Mouse (Mus musculus) hindlimb bud, embryonic 11.5 days (tissue): ENCODE results near the gene Apba1.
A peak's percentile ranks its signal among the peaks of the same experiment; 100 is the strongest.

Experiments
- DNase-seq: peaks from one replicate; pipeline ENCODE4 v3.0.0-alpha.2; 2012; ENCODE audit warnings: low read depth, low spot score; ENCODE audit errors: extremely low spot score

Apba1 gene

DNA sequence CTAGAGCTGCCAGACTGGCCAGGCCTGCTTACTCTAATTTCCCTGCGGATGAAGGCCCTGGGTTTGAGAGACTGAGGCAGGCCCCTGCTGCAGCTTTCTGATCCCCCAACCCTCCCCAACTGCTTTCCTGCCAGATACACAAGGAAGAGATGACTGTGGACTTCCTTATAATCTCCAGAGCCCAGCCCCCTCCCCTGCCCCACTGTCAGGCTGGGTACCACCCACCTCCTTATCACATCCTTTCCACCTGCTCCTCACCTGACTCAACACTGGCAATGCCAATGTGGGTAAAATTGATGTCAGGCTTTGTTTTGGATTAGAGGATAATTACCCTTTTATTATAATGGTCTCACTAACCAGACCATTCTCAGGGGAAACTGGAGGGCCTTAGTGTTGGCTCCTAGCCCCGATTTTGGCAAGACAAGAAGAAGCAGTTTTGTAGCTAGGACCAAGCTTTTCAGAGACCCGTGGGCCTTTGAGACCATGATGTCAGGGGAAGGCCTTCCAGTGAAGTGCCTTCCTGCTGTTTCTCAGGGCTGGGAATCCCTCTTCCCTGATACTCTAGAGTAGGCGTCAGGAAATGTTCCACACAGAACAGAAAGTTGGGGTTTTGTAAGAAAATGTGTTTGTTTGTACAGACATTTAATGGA is 44.7 kb downstream of the Apba1 start:
- DNase-seq, result no peak

- DNase-seq, result no peak
These were observed 48.1 kb downstream of the Apba1 start for GRCm38 (mm10) chr19:23806796-23807195.

- no peak for DNase-seq
These were observed 48.7 kb downstream of the Apba1 start for GRCm38 (mm10) chr19:23807371-23807770.

DNA sequence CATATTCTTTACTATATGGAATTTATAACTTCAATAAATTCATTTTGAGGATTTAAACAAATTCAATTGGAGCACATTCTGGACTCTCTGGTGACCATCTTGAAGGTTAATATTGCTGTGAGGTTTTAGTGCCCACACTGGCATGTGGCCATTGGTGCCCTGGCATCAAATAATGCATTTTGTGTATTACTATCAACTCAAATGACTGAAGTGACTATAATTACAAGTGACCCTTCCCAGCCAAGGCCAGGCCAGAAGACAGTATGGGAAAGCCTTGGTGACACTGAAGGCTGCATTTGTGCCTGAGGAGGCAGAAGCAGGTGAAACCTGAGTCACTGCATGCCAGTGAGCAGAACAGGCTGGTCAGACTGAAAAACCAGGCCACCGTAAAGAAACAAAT is 50.5 kb downstream of the Apba1 start:
- no peak for DNase-seq

DNA sequence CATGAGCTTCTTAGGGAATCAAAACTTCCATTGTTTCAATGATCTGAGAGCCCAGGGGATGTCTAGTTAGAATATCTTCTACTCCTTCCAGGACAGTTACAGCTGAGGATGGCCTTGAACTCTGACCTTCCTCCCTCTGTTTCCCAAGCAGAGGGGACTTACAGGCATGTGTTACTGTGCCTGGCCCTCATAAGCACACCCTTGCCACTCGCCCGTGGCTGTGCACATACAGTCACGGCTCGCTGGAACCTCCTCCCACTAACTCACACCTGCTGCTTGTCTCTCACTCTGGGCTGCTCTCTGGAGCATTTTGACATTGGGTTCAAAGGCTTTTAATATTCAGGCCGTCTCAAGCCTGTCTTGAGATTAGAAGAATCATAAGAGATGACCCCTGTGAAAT is 51.8 kb downstream of the Apba1 start:
- DNase-seq, result no peak

DNA sequence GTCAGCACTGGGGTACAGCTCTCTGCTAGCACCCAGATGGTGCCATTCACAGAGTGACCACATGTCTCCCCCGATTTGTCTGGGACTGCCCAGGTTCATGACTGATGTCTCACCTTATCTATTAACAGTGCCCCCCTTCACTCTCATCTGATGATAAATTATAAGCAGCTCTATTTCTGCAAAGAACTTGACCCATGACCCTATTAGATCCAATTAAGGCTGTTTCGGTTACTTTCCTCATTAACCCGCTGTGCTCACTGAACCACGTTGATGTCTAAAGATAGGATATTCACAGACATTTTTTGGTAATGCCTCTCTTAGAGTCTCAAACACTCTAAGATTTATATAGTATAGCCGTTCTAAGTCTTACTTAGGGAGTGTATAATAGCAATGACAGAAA is 52.3 kb downstream of the Apba1 start:
- no peak for DNase-seq

DNA sequence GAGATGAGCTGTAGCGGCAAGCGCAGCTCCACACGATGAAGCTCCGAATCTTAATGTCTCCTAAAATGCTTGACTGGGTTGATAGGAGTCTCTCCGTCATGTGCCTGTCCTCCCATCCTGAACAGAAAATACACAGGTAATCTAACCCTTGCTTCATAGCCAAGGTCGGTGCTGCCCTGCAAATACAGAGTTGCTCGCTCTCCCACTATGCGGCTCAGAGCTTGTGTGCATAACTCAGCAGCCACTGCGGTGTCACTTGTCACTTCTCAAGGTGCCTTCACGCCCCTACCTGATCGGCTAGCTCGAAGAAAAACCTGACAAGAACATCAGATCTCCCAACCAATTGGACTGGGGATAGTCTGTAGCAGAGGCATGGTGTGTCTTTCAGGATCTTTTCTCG is 58.1 kb downstream of the Apba1 start:
- no peak for DNase-seq

DNA sequence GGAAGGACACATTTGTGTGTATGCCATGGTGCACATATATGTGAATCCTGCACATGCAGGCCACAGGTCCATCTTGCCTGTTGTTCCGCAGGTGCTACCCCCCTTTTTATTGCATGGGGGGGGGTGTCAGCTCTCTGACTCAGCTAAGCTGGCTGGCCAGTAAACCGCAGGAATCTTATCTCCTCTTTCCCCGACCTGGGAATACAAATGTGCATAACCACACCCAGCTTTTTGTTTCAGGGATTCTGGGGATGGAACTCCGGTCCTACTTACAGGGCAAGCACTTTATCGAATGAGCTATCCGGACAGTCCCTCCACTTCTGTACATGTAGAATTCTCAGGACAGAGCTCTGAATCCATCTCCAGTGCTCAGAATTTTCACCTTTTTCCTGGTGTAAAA is 58.5 kb downstream of the Apba1 start:
- no peak for DNase-seq

- no peak for DNase-seq
These were observed 61.2 kb downstream of the Apba1 start for GRCm38 (mm10) chr19:23819882-23820281.

- DNase-seq, result no peak
These were observed 63.8 kb downstream of the Apba1 start for GRCm38 (mm10) chr19:23822497-23822896.

DNA sequence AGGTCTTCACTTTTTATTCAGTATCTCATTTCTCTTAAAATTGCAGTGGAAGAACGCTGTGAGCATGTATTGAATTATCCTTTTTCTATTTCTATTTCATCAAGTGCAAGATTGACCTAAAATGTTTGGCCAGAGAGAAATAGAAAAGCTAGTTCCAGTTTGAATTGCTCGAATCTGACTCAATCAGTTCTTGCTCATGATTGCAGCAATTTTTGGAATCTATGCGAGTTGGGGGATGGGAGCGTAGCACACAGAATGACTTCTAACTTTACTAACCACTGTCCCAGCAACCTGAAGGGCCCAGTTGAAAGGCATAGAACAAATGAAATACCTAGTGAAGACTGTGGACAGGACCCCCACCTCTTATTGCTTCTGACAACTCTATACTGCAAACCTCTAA is 64.8 kb downstream of the Apba1 start:
- no peak for DNase-seq

DNA sequence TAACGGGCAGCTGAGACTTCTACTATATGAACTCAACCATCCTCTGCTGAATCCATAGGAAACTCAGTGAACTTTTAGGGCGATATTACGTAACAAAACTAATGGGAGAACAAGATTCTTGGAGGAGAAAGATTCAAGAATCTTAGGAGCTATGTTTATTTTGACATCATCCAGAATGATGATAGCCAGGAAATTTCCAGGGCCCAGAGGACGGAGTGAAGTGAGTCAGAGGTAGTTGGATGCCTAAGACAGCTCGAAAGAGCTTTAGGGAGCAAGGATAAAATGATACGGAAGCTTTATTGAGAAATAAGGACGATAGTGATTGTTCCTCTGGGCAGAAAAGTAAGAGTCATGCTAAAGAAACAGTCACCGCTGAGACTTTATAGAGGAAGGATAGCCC is 67.6 kb downstream of the Apba1 start:
- no peak for DNase-seq

GRCm38 (mm10) chr19:23830761-23831160 is 72.1 kb downstream of the Apba1 start:
- DNase-seq, result no peak

DNA sequence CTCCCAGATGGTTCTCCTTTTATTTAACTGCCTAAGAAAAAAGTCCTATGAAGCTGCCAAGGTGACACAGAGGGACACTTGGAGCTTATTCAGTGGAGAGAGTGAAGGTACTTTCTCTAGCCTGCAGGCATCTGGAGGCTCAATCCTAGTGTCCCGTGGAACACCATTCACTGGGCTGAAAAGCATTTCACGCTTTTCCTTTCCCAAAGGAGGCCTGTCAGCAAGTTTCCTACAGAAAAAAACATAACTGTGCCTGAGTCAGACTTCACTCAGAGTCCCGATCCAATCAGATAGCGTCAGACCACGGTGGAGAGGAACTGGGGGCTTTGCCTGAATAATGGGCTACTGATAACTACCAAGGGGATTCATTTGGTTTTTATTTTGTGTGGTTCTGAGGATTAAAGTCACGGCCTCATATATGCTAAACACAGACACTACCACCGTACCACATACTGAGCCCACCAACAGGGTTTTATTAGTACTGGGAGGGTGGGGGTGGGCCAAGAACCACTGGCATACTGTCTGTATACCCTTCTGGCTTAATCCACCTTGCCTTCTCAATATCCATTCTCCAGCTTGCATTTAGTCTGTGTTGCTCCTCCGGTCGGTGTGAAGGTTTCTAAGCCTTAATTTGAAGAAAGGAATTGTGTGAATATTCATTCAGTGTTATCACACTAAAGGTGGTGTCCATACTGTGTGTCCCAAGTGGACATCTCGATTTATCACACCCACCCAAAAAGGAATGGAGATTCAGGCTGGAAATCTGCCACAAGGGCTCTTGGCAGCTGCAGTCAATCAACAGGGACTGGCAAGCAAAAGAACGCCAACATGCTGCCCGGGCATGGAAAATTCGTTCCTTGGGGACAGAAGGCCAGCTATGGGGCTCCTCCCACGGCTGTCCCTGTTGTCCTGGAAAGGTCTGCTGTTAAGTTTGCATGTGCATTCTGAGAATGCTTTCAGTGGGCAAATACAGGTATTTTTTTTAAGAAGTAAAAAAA is 75.3 kb downstream of the Apba1 start:
- no peak for DNase-seq

DNA sequence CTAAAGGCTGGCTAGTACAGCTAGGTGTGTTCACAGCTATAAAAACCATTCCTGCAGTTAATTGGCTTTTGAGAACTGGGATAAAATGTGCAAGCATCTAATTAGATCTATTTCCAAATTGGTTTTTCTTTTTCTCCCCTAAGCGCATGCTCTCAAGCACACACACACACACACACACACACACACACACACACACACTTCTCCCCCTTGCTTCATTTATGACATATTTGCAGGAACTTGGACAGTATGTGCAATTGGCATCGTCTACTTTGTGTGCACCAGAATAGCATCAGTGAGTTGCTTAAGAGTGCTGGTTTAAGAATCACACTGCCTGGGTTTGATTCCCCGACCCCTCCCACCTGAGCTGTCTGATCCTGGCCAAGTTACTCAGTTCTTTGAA is 76.0 kb downstream of the Apba1 start:
- no peak for DNase-seq

DNA sequence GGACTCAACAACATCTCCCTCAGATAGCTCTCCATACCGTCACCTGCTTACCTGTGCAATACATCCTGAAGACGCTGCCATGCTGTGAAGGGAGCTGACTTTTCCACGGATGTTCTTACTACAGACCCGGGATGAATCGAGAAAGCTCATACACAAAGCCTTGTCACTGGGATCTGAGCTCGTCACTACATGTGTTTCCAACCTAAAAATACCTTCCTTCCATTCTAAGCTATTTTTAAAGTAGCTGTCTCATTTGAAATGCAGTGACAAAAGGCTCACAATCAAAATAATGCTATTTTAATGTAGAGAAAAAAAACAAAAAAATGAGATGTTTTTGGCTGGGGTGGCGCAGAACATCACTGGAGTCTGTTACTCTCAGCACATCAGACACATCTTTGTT is 97.1 kb downstream of the Apba1 start:
- no peak for DNase-seq

- no peak for DNase-seq
These were observed 99.4 kb downstream of the Apba1 start for GRCm38 (mm10) chr19:23858091-23858490.

- DNase-seq, result no peak
These were observed 100.1 kb downstream of the Apba1 start for GRCm38 (mm10) chr19:23858781-23859180.

DNA sequence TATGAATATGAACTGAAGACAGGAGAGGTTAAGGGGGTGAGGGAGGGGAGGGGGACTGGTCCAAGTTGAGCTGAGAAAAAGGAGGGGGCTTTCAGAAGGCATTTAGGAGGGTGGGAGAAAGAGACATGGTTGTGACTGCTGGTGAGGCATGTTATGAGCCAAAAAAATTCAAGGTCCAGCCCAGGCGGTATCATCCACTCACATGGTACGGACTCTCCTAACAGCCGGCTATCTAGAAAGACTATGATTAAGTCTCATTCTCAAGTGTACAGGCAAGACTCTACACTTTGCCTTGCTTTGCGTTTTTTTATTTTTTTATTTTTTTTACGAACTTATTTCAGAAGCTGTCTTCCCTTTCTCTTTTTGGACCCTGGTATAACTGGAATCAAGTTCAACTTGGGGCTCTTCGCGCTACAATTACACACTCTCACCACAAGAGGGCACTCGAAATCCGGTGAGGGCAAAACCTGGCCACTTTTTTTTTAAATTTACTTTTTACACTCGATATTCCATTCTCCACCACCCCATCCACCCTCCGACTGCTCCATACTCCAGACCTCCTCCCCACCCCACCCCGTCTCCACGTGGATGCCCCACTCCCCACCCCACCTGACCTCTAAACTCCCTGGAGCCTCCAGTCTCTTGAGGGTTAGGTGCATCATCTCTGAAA is 101.6 kb downstream of the Apba1 start:
- peak; percentile 12 for DNase-seq

DNA sequence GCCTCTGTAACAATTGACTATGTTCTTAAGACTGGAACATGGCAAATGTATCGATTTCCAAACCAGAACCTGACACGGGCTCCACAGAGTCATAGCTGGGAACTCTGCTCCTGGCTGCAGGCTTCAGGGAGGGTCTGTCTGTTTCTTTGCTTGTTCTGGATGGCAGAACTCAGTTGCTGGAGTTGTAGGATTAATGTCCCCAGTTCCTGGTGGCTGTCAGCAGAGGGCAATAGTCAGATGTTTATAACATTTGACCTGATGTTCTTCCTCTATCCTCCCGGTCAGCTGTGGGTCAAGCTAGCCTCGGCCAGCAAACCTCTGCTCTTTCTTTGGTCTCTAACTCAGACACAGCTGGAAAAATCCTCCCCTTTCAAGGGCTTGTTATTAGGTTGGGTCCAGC is 104.0 kb downstream of the Apba1 start:
- no peak for DNase-seq

GRCm38 (mm10) chr19:23863959-23864358 is 105.3 kb downstream of the Apba1 start:
- DNase-seq, result no peak

DNA sequence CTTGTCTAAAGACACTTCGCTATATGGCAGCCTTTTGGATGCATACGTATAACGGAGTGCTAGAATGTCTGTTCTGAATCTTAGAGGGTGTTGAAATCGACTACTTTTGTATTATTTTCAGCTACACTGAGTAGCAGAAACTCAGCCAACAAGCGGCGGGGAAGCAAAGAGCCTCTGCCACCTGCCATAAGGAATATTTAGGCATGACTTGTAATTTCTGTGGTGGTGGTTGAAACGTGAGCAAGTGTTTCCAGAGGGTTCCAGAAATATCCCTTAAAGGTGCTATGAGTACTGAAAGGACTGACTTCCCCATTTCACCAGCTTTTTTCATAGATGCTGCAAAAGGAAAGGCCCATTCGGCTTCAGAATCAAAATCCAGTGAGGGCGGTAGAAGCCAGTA is 107.4 kb downstream of the Apba1 start:
- DNase-seq, result no peak
